Mouse (Mus musculus): ENCODE measurements around the gene Trpc5os. TPM values are rescaled to one million over a fixed set of nuclear protein-coding genes. Genes with fewer than 3 reads are reported as not detected.

Trpc5os gene
- not detected in 2 replicates for polyA plus RNA-seq (2016; fragmentation: Nextera tagmentation; extraction: Ambion mirVana)

- Histone ChIP-seq H3K9me3 (replicated peaks) (no peaks in the 10 kb centered on the region), H3K36me3 (no peaks in the 10 kb centered on the region), H3K27ac (replicated peaks) (no peak within 1 kb of the TSS), H3K27me3 (ENCODE audit: low read depth, poor library complexity, severe bottlenecking) (peaks cover 49% of the 10 kb centered on the region), H3K4me3 (no peak within 1 kb of the TSS), H3K4me1 (no peaks in the 10 kb centered on the region)
- DNase-seq (ENCODE audit: low spot score): no peak
- WGBS: 88% methylated on average over 5 of the region's 5 CpGs
These were observed at the start of gene Trpc5os for GRCm38 (mm10) chrX:144456281-144456680. TSS of gene Trpc5os (plus strand) at chrX:144456581.

GRCm38 (mm10) chrX:144408036-144408435 is 48.3 kb upstream of the Trpc5os start:
- H3K4me3 ChIP-seq: no peak overlapping the region

GRCm38 (mm10) chrX:144420259-144420658 is 36.1 kb upstream of the Trpc5os start:
- H3K4me1 ChIP-seq: no peaks in the 10 kb centered on the region
- peaks cover 17% of the 10 kb centered on the region for H3K27me3 ChIP-seq (ENCODE audit: low read depth, poor library complexity, severe bottlenecking)
- 73% methylated on average over 1 of the region's 1 CpGs for WGBS
- no peak overlapping the region for H3K4me3 ChIP-seq
- no peaks in the 10 kb centered on the region for H3K36me3 ChIP-seq
- no peak for DNase-seq (ENCODE audit: low spot score)
- no peak overlapping the region for H3K27ac ChIP-seq (replicated peaks)
- H3K9me3 ChIP-seq (replicated peaks): no peaks in the 10 kb centered on the region

More at GRCm38 (mm10) chrX:144408036-144408435, 48.3 kb upstream of the Trpc5os start:
- Histone ChIP-seq H3K27me3 (ENCODE audit: low read depth, poor library complexity, severe bottlenecking) (no peaks in the 10 kb centered on the region), H3K36me3 (no peaks in the 10 kb centered on the region), H3K27ac (replicated peaks) (no peak overlapping the region), H3K9me3 (replicated peaks) (no peaks in the 10 kb centered on the region), H3K4me1 (no peaks in the 10 kb centered on the region)
- DNase-seq (ENCODE audit: low spot score): no peak
- 85% methylated on average over 5 of the region's 5 CpGs for WGBS

- 92% methylated on average over 1 of the region's 1 CpGs for WGBS
- no peak overlapping the region for H3K4me3 ChIP-seq
- H3K27me3 ChIP-seq (ENCODE audit: low read depth, poor library complexity, severe bottlenecking): peaks cover 22% of the 10 kb centered on the region
- no peak overlapping the region for H3K27ac ChIP-seq (replicated peaks)
- no peaks in the 10 kb centered on the region for H3K36me3 ChIP-seq
- DNase-seq (ENCODE audit: low spot score): no peak
- H3K9me3 ChIP-seq (replicated peaks): no peaks in the 10 kb centered on the region
- no peaks in the 10 kb centered on the region for H3K4me1 ChIP-seq
These were observed 35.3 kb upstream of the Trpc5os start for GRCm38 (mm10) chrX:144421091-144421490.

- no peak overlapping the region for H3K27ac ChIP-seq (replicated peaks)
- H3K9me3 ChIP-seq (replicated peaks): no peaks in the 10 kb centered on the region
- 85% methylated on average over 3 of the region's 3 CpGs for WGBS
- H3K36me3 ChIP-seq: no peaks in the 10 kb centered on the region
- DNase-seq (ENCODE audit: low spot score): no peak
- peaks cover 21% of the 10 kb centered on the region for H3K27me3 ChIP-seq (ENCODE audit: low read depth, poor library complexity, severe bottlenecking)
- H3K4me3 ChIP-seq: no peak overlapping the region
- no peaks in the 10 kb centered on the region for H3K4me1 ChIP-seq
These were observed 32.5 kb upstream of the Trpc5os start for GRCm38 (mm10) chrX:144423848-144424247.

- H3K4me3 ChIP-seq: no peak overlapping the region
- H3K27me3 ChIP-seq (ENCODE audit: low read depth, poor library complexity, severe bottlenecking): peaks cover 51% of the 10 kb centered on the region
- no peak overlapping the region for H3K27ac ChIP-seq (replicated peaks)
- H3K4me1 ChIP-seq: no peaks in the 10 kb centered on the region
- H3K36me3 ChIP-seq: no peaks in the 10 kb centered on the region
- H3K9me3 ChIP-seq (replicated peaks): no peaks in the 10 kb centered on the region
- DNase-seq (ENCODE audit: low spot score): no peak
- whole genome bisulfite sequencing: 94% methylated on average over 2 of the region's 2 CpGs
These were observed 8.0 kb downstream of the Trpc5os start for GRCm38 (mm10) chrX:144464416-144464815.

- DNase-seq (ENCODE audit: low spot score): no peak
- Histone ChIP-seq H3K4me3 (no peak overlapping the region), H3K4me1 (no peaks in the 10 kb centered on the region), H3K36me3 (no peaks in the 10 kb centered on the region), H3K27me3 (ENCODE audit: low read depth, poor library complexity, severe bottlenecking) (peaks cover 22% of the 10 kb centered on the region), H3K9me3 (replicated peaks) (no peaks in the 10 kb centered on the region), H3K27ac (replicated peaks) (no peak overlapping the region)
- WGBS: 79% methylated on average over 1 of the region's 1 CpGs
These were observed 35.0 kb downstream of the Trpc5os start for GRCm38 (mm10) chrX:144491394-144491793.

GRCm38 (mm10) chrX:144523239-144523638 is 66.9 kb downstream of the Trpc5os start:
- DNase-seq (ENCODE audit: low spot score): no peak

GRCm38 (mm10) chrX:144526042-144526441 is 69.7 kb downstream of the Trpc5os start:
- Histone ChIP-seq H3K4me1 (no peaks in the 10 kb centered on the region), H3K27ac (replicated peaks) (no peak overlapping the region), H3K4me3 (no peak overlapping the region), H3K9me3 (replicated peaks) (no peaks in the 10 kb centered on the region), H3K36me3 (no peaks in the 10 kb centered on the region), H3K27me3 (ENCODE audit: low read depth, poor library complexity, severe bottlenecking) (peaks cover 37% of the 10 kb centered on the region)
- 85% methylated on average over 7 of the region's 7 CpGs for WGBS
- DNase-seq (ENCODE audit: low spot score): no peak

More at GRCm38 (mm10) chrX:144523239-144523638, 66.9 kb downstream of the Trpc5os start:
- peaks cover 46% of the 10 kb centered on the region for H3K27me3 ChIP-seq (ENCODE audit: low read depth, poor library complexity, severe bottlenecking)
- H3K27ac ChIP-seq (replicated peaks): no peak overlapping the region
- no peaks in the 10 kb centered on the region for H3K4me1 ChIP-seq
- no peaks in the 10 kb centered on the region for H3K36me3 ChIP-seq
- H3K4me3 ChIP-seq: no peak overlapping the region
- 84% methylated on average over 5 of the region's 5 CpGs for WGBS
- H3K9me3 ChIP-seq (replicated peaks): no peaks in the 10 kb centered on the region

Other genes starting within 250 kb of the Trpc5os start
- 26.3 and 26.8 TPM in 2 replicates for gene Alg13, start 138.8 kb upstream of the Trpc5os start, polyA plus RNA-seq (2016; fragmentation: Nextera tagmentation; extraction: Ambion mirVana)
- gene Trpc5, start 231.6 kb downstream of the Trpc5os start, polyA plus RNA-seq (2016; fragmentation: Nextera tagmentation; extraction: Ambion mirVana): 0.12 and 0.35 TPM in 2 replicates
- 0.10 and 0.47 TPM in 2 replicates for gene Rtl4, start 232.3 kb downstream of the Trpc5os start, polyA plus RNA-seq (2016; fragmentation: Nextera tagmentation; extraction: Ambion mirVana)

Data from midbrain, embryonic 10.5 days (tissue).